Mouse (Mus musculus): Measurements from ENCODE around the gene Gpbp1. TPM values are rescaled to one million over a fixed set of nuclear protein-coding genes. Genes with fewer than 3 reads are reported as not detected.

Gene Gpbp1
- polyA plus RNA-seq, 1 experiment from 2014 or later = 69.8 TPM

- no peak overlapping the region for H3K27ac ChIP-seq
These were observed 98.5 kb downstream of the Gpbp1 start for GRCm38 (mm10) chr13:111391426-111391825.

GRCm38 (mm10) chr13:111391011-111391410 is 98.9 kb downstream of the Gpbp1 start:
- 60% methylated on average over 1 of the region's 1 CpGs for WGBS
- peak; percentile 44 for DNase-seq (ENCODE audit: low spot score)
- H3K4me3 ChIP-seq (replicated peaks; ENCODE audit: low read depth, low read length) = no peak overlapping the region
- no peak for TF ChIP-seq CTCF (IDR thresholded peaks at IDR 0.05; ENCODE audit: low read depth)
- no peak overlapping the region for H3K9ac ChIP-seq (ENCODE audit: low read depth, low read length)
- H3K27ac ChIP-seq = no peak overlapping the region
- H3K4me2 ChIP-seq (ENCODE audit: low read length) = no peak overlapping the region
- H3K9me3 ChIP-seq (replicated peaks; ENCODE audit: low read length) = no peaks in the 10 kb centered on the region
- no peaks in the 10 kb centered on the region for H3K27me3 ChIP-seq (ENCODE audit: insufficient read depth, low read length)
- ATAC-seq (replicated peaks; ENCODE audit: low FRiP score, low read depth) = no peak
- 0 out of 2 replicates have a peak, but pooled peaks cover 4% of the 10 kb centered on the region for H3K4me1 ChIP-seq (replicated peaks; ENCODE audit: insufficient read depth, low read length)
- H3K36me3 ChIP-seq (ENCODE audit: insufficient read depth, low read length) = no peaks in the 10 kb centered on the region

More at GRCm38 (mm10) chr13:111391426-111391825, 98.5 kb downstream of the Gpbp1 start:
- Histone ChIP-seq H3K36me3 (ENCODE audit: insufficient read depth, low read length) (no peaks in the 10 kb centered on the region), H3K27me3 (ENCODE audit: insufficient read depth, low read length) (no peaks in the 10 kb centered on the region), H3K4me2 (ENCODE audit: low read length) (no peak overlapping the region), H3K4me3 (replicated peaks; ENCODE audit: low read depth, low read length) (no peak overlapping the region), H3K9ac (ENCODE audit: low read depth, low read length) (no peak overlapping the region), H3K4me1 (replicated peaks; ENCODE audit: insufficient read depth, low read length) (0 out of 2 replicates have a peak, but pooled peaks cover 4% of the 10 kb centered on the region), H3K9me3 (replicated peaks; ENCODE audit: low read length) (no peaks in the 10 kb centered on the region)
- ATAC-seq (replicated peaks; ENCODE audit: low FRiP score, low read depth) (no peak), DNase-seq (ENCODE audit: low spot score) (no peak)
- 83% methylated on average over 5 of the region's 5 CpGs for WGBS
- no peak for TF ChIP-seq CTCF (IDR thresholded peaks at IDR 0.05; ENCODE audit: low read depth)

- Histone ChIP-seq H3K9ac (ENCODE audit: low read depth, low read length) (no peak overlapping the region), H3K4me2 (ENCODE audit: low read length) (no peak overlapping the region), H3K27ac (no peak overlapping the region), H3K4me3 (replicated peaks; ENCODE audit: low read depth, low read length) (no peak overlapping the region), H3K36me3 (ENCODE audit: insufficient read depth, low read length) (no peaks in the 10 kb centered on the region), H3K9me3 (replicated peaks; ENCODE audit: low read length) (no peaks in the 10 kb centered on the region), H3K4me1 (replicated peaks; ENCODE audit: insufficient read depth, low read length) (no peaks in the 10 kb centered on the region), H3K27me3 (ENCODE audit: insufficient read depth, low read length) (no peaks in the 10 kb centered on the region)
- DNase-seq (ENCODE audit: low spot score) (no peak), ATAC-seq (replicated peaks; ENCODE audit: low FRiP score, low read depth) (no peak)
- WGBS = 58% methylated on average over 12 of the region's 12 CpGs
- no peak for TF ChIP-seq CTCF (IDR thresholded peaks at IDR 0.05; ENCODE audit: low read depth)
These were observed 105.6 kb downstream of the Gpbp1 start for GRCm38 (mm10) chr13:111384011-111384985.

Other genes starting within 250 kb of the Gpbp1 start
- gene Actbl2, start 235.1 kb downstream of the Gpbp1 start, polyA plus RNA-seq (2015; fragmentation: Nextera tagmentation; extraction: Ambion mirVana) = not detected in 2 replicates
- not detected in 2 replicates for gene Gm49496, start 59.8 kb upstream of the Gpbp1 start, polyA plus RNA-seq (2015; fragmentation: Nextera tagmentation; extraction: Ambion mirVana)
- not detected in 2 replicates for gene Gm10198, start 102.7 kb upstream of the Gpbp1 start, polyA plus RNA-seq (2015; fragmentation: Nextera tagmentation; extraction: Ambion mirVana)
- 14.8 TPM in 2 replicates for gene Mier3, start 190.9 kb upstream of the Gpbp1 start, polyA plus RNA-seq (2015; fragmentation: Nextera tagmentation; extraction: Ambion mirVana)

Data from kidney, postnatal 0 days (tissue).